Mouse (Mus musculus): ENCODE data around the gene Maea.

DNA sequence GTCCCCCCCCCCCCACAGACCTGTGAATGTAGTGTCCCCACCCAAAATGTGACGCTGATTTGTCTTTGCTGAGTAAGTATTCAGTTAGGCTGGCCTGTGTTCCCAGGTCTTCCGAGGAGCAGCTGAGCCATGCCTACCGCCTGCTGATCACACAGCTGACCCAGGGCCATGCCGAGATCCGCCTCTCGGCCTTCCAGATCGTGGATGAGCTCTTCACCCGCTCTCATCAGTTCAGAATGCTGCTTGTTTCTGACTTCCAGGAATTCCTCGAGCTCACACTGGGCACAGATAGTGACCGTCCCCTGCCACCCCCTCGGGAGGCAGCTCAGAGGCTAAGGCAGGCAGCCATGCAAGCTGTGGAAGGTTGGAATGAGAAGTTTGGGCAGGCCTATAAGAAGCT is 52.2 kb downstream of the Maea start:
- TF ChIP-seq ZC3H11A (IDR thresholded peaks at IDR 0.05; ENCODE audit: borderline replicate concordance, low read depth, low read length): no peak
- no peak for TF ChIP-seq HCFC1 (IDR thresholded peaks at IDR 0.05; ENCODE audit: borderline replicate concordance, insufficient read depth, low read length)
- TF ChIP-seq CHD2 (IDR thresholded peaks at IDR 0.05; ENCODE audit: low read depth, low read length): no peak
- TF ChIP-seq MAFK (IDR thresholded peaks at IDR 0.05; ENCODE audit: insufficient read depth, low read depth, low read length): no peak

All from ES-E14 (cell line).